Mouse (Mus musculus) heart, embryonic 12.5 days (tissue): ENCODE measurements around the gene Gsg1. TPM values are rescaled to one million over a fixed set of nuclear protein-coding genes. Genes with fewer than 3 reads are reported as not detected.

ENCODE experiments used
- ATAC-seq: fragments of 200-750 bp; cut with Nextera tagmentation; 2 replicates; pipeline ENCODE4 v1.8.0; 2017; ENCODE audit warnings: moderate TSS enrichment, moderate library complexity; ENCODE audit not compliant: insufficient number of reproducible peaks, low FRiP score
- H3K27ac ChIP-seq: fragments of 300-500 bp; sonication (generic); 2 replicates; pipeline ENCODE4 v1.5.1; 2016; ENCODE audit warnings: mild to moderate bottlenecking, moderate library complexity; ENCODE audit not compliant: poor library complexity, severe bottlenecking
- H3K27me3 ChIP-seq: fragments of 300-500 bp; sonication (generic); replicated peaks from 2 replicates; pipeline ENCODE4 v1.6.1; 2016; ENCODE audit warnings: mild to moderate bottlenecking, moderate library complexity
- H3K36me3 ChIP-seq: fragments of 300-500 bp; sonication (generic); 2 replicates; pipeline ENCODE4 v1.6.1; 2016; ENCODE audit warnings: mild to moderate bottlenecking, moderate library complexity
- H3K4me1 ChIP-seq: fragments of 300-500 bp; sonication (generic); replicated peaks from 2 replicates; pipeline ENCODE4 v1.6.1; 2016; ENCODE audit warnings: mild to moderate bottlenecking
- H3K4me2 ChIP-seq: fragments of 300-500 bp; sonication (generic); 2 replicates; pipeline ENCODE4 v1.6.1; 2016; ENCODE audit warnings: mild to moderate bottlenecking, moderate library complexity
- H3K4me3 ChIP-seq: fragments of 300-500 bp; sonication (generic); 2 replicates; pipeline ENCODE4 v1.5.1; 2016; ENCODE audit warnings: mild to moderate bottlenecking
- H3K9ac ChIP-seq: fragments of 300-500 bp; sonication (generic); 2 replicates; pipeline ENCODE4 v1.6.1; 2016; ENCODE audit warnings: mild to moderate bottlenecking, moderate library complexity
- H3K9me3 ChIP-seq: fragments of 300-500 bp; sonication (generic); replicated peaks from 2 replicates; pipeline ENCODE4 v1.6.1; 2016; ENCODE audit warnings: mild to moderate bottlenecking, moderate library complexity
- WGBS: fragments of 180-500 bp; shearing (Covaris S2); methylation state at CpG from one replicate; pipeline ENCODE4 v1.1.7; 2016; 5-methylcytosine and 5-hydroxymethylcytosine counted together
- polyA plus RNA-seq: library from polyadenylated mRNA; unstranded; fragments of >200 nt; fragmentation: Nextera tagmentation; extraction: Ambion mirVana; gene quantifications from 2 replicates; pipeline ENCODE4 v1.2.1, GENCODE M21; 2016

The Gsg1 gene
- polyA plus RNA-seq, 1 experiment from 2014 or later, result 0.59 TPM

DNA sequence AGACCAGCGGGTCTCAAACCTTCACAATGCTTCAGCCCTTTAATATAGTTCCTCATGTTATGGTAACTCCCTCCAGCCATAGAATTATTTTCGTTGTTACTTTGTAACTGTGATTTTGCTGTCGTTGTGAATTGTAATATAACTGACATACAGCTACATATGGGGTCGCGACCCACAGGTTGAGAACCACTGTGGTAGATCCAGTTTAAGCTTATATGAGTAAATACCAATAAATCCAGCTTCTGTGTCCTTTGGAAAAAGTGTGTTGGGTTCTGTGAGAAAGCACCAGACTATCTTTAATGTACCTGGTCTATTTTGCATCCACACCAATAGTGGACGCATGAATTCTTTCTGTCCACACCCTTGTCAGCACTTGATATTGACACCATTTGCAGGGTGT, 24.2 kb upstream of the Gsg1 start:
- Histone ChIP-seq H3K9me3 (no peaks in the 10 kb centered on the region), H3K36me3 (no peaks in the 10 kb centered on the region), H3K27ac (no peak overlapping the region), H3K4me1 (peaks cover 10% of the 10 kb centered on the region), H3K27me3 (0 out of 2 replicates have a peak, but pooled peaks cover 4% of the 10 kb centered on the region), H3K4me2 (no peak overlapping the region), H3K4me3 (no peak overlapping the region), H3K9ac (no peak overlapping the region)
- WGBS, result 79% methylated on average over 6 of the region's 6 CpGs
- no peak for ATAC-seq

GRCm38 (mm10) chr6:135276474-135277295, 22.5 kb upstream of the Gsg1 start:
- H3K4me2 ChIP-seq, result no peak overlapping the region
- H3K27ac ChIP-seq, result no peak overlapping the region
- no peak for ATAC-seq
- peaks cover 14% of the 10 kb centered on the region for H3K4me1 ChIP-seq
- no peak overlapping the region for H3K4me3 ChIP-seq
- WGBS, result 53% methylated on average over 6 of the region's 6 CpGs
- no peaks in the 10 kb centered on the region for H3K36me3 ChIP-seq
- H3K27me3 ChIP-seq, result 0 out of 2 replicates have a peak, but pooled peaks cover 4% of the 10 kb centered on the region
- H3K9me3 ChIP-seq, result no peaks in the 10 kb centered on the region
- no peak overlapping the region for H3K9ac ChIP-seq

- Histone ChIP-seq H3K9me3 (no peaks in the 10 kb centered on the region), H3K27me3 (0 out of 2 replicates have a peak, but pooled peaks cover under 1% of the 10 kb centered on the region), H3K27ac (no peak overlapping the region), H3K4me1 (peaks cover 16% of the 10 kb centered on the region), H3K4me3 (no peak overlapping the region), H3K36me3 (no peaks in the 10 kb centered on the region), H3K4me2 (no peak overlapping the region), H3K9ac (no peak overlapping the region)
- 40% methylated on average over 4 of the region's 4 CpGs for WGBS
- ATAC-seq, result peak; percentile 26; the same call in 1 of the 2 replicates
These were observed 21.1 kb upstream of the Gsg1 start for GRCm38 (mm10) chr6:135275231-135275630.

- Histone ChIP-seq H3K4me2 (no peak overlapping the region), H3K36me3 (no peaks in the 10 kb centered on the region), H3K9ac (no peak overlapping the region), H3K27me3 (no peaks in the 10 kb centered on the region), H3K4me3 (no peak overlapping the region), H3K4me1 (peaks cover 16% of the 10 kb centered on the region), H3K27ac (no peak overlapping the region), H3K9me3 (no peaks in the 10 kb centered on the region)
- WGBS, result 89% methylated on average over 6 of the region's 6 CpGs
- ATAC-seq, result no peak
These were observed 18.9 kb upstream of the Gsg1 start for GRCm38 (mm10) chr6:135273066-135273465.

DNA sequence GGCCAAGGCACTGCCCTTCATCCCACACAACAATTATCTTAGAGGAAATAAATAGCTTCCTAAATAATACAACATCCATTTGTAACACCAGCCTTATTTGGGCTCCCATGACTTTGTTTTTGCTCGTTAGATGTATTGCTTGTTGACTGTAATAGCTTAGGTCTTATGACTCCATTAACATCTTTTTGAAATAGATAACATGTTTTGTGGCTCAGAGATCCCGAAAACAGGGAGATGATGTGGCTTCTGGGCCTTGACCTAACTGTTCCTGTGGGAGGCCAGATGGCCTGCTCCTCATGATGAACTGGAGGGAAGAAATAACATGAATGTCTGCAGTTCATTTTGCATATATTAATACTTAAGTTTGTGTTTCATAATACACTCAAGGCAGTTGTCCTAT, 17.6 kb upstream of the Gsg1 start:
- Histone ChIP-seq H3K9ac (no peak overlapping the region), H3K4me3 (no peak overlapping the region), H3K36me3 (no peaks in the 10 kb centered on the region), H3K9me3 (no peaks in the 10 kb centered on the region), H3K27me3 (no peaks in the 10 kb centered on the region), H3K4me1 (peaks cover 16% of the 10 kb centered on the region), H3K27ac (no peak overlapping the region), H3K4me2 (no peak overlapping the region)
- ATAC-seq, result no peak
- 72% methylated on average over 2 of the region's 2 CpGs for WGBS

GRCm38 (mm10) chr6:135269626-135270025, 15.5 kb upstream of the Gsg1 start:
- H3K9me3 ChIP-seq, result no peaks in the 10 kb centered on the region
- H3K4me3 ChIP-seq, result no peak overlapping the region
- no peaks in the 10 kb centered on the region for H3K36me3 ChIP-seq
- no peak overlapping the region for H3K27ac ChIP-seq
- 72% methylated on average over 6 of the region's 6 CpGs for WGBS
- no peaks in the 10 kb centered on the region for H3K27me3 ChIP-seq
- H3K4me2 ChIP-seq, result no peak overlapping the region
- peaks cover 7% of the 10 kb centered on the region for H3K4me1 ChIP-seq
- H3K9ac ChIP-seq, result no peak overlapping the region
- no peak for ATAC-seq

- Histone ChIP-seq H3K9ac (no peak overlapping the region), H3K27me3 (no peaks in the 10 kb centered on the region), H3K9me3 (peaks cover 4% of the 10 kb centered on the region; the same call in 1 of the 2 replicates), H3K4me3 (no peak overlapping the region), H3K36me3 (no peaks in the 10 kb centered on the region), H3K4me1 (peaks cover 6% of the 10 kb centered on the region; the same call in 1 of the 2 replicates), H3K27ac (peak overlapping the region; percentile 58), H3K4me2 (no peak overlapping the region)
- peak; percentile 45; the same call in 1 of the 2 replicates for ATAC-seq
These were observed 14.2 kb upstream of the Gsg1 start for GRCm38 (mm10) chr6:135268392-135268791.

GRCm38 (mm10) chr6:135267221-135267620, 13.1 kb upstream of the Gsg1 start:
- Histone ChIP-seq H3K27me3 (no peaks in the 10 kb centered on the region), H3K27ac (no peak overlapping the region)

DNA sequence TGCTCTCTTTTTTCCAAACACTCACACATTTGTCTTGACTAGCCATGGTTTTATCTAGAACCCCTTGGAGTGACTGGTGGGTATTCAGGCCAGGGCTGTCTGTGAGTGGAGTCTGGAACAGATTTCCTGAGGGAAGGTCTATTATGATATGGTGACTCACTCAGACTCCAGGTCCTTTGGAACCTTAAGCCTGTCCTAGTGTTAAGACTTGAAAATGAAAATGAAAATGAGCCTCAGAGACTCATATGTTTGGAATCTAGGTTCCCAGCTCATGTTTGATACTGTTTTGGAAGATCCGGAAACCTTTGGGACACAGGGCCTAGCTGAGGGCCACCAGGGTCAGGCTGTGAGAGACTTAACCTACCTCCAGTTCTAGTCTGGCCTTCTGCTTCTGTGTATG, 11.9 kb upstream of the Gsg1 start:
- no peaks in the 10 kb centered on the region for H3K27me3 ChIP-seq
- ATAC-seq, result no peak
- no peaks in the 10 kb centered on the region for H3K36me3 ChIP-seq
- H3K9ac ChIP-seq, result no peak overlapping the region
- peaks cover 4% of the 10 kb centered on the region; the same call in 1 of the 2 replicates for H3K9me3 ChIP-seq
- WGBS, result 94% methylated on average over 1 of the region's 1 CpGs
- no peaks in the 10 kb centered on the region for H3K4me1 ChIP-seq
- no peak overlapping the region for H3K4me3 ChIP-seq
- H3K27ac ChIP-seq, result no peak overlapping the region
- no peak overlapping the region for H3K4me2 ChIP-seq

More at GRCm38 (mm10) chr6:135267221-135267620, 13.1 kb upstream of the Gsg1 start:
- no peak overlapping the region for H3K4me3 ChIP-seq
- ATAC-seq, result no peak
- peaks cover 6% of the 10 kb centered on the region; the same call in 1 of the 2 replicates for H3K4me1 ChIP-seq
- peaks cover 4% of the 10 kb centered on the region; the same call in 1 of the 2 replicates for H3K9me3 ChIP-seq
- no peak overlapping the region for H3K9ac ChIP-seq
- WGBS, result 67% methylated on average over 3 of the region's 3 CpGs
- H3K4me2 ChIP-seq, result no peak overlapping the region
- H3K36me3 ChIP-seq, result no peaks in the 10 kb centered on the region

DNA sequence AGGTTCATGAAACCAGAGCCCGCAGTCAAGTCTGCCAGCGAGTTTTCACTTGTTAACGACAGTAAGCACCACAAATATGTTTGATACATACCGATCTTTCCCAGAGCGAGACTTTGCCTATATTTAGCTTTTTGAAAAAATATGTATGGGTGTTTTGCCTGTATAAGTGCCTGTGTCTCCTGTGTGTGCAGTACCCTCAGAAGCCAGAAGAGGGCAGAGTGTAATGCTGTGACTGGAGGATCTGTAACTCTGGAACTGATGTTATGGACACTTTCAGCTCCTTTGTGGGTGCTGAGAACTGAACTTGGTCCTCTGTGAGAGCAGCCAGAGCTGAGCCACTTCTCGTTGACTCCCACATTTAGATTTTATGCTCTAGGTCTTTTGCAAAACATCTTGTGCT, 10.0 kb upstream of the Gsg1 start:
- Histone ChIP-seq H3K9me3 (peaks cover 8% of the 10 kb centered on the region; the same call in 1 of the 2 replicates), H3K4me3 (no peak overlapping the region), H3K4me2 (no peak overlapping the region), H3K27ac (no peak overlapping the region), H3K27me3 (no peaks in the 10 kb centered on the region), H3K4me1 (no peaks in the 10 kb centered on the region), H3K9ac (no peak overlapping the region), H3K36me3 (no peaks in the 10 kb centered on the region)
- no peak for ATAC-seq
- 90% methylated on average over 6 of the region's 6 CpGs for WGBS

DNA sequence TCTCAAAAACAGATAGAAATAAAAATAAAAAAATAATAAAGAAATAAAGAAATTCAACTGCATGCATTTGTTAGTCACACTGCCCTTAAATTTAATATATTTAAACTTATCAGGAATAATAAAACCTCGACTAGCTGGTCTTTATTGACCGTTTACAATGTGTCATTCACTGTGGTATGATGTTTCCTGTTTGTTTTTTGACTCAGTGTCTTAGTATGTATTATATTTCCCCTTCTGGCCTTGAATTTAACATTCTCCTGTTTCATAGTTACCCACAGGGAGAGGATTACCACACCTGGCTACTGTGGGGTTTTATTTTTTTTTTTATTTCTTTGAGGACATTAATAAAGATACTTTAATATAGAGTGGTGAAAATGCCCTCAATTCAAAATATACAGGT, 8.4 kb upstream of the Gsg1 start:
- peaks cover 8% of the 10 kb centered on the region; the same call in 1 of the 2 replicates for H3K9me3 ChIP-seq
- H3K27ac ChIP-seq, result no peak overlapping the region
- H3K4me3 ChIP-seq, result no peak overlapping the region
- H3K4me2 ChIP-seq, result no peak overlapping the region
- no peak overlapping the region for H3K9ac ChIP-seq
- no peaks in the 10 kb centered on the region for H3K36me3 ChIP-seq
- no peaks in the 10 kb centered on the region for H3K27me3 ChIP-seq
- WGBS, result 70% methylated on average over 2 of the region's 2 CpGs
- H3K4me1 ChIP-seq, result no peaks in the 10 kb centered on the region
- ATAC-seq, result no peak
